Mouse (Mus musculus) forebrain, postnatal 0 days (tissue): ENCODE measurements around the gene Tnfaip8l3. TPM values are rescaled to one million over a fixed set of nuclear protein-coding genes. Genes with fewer than 3 reads are reported as not detected.
"Not testable (repeated sequence)": the region's sequence is repeated elsewhere in the genome, so short reads cannot be mapped to it uniquely, and the experiment has no call there.

ENCODE experiments used
- ATAC-seq: fragments of 200-750 bp; cut with Nextera tagmentation; 2 replicates; pipeline ENCODE4 v1.8.0; 2017; ENCODE audit warnings: mild to moderate bottlenecking, moderate library complexity
- DNase-seq: peaks from one replicate; pipeline ENCODE4 v3.0.0-alpha.2; 2015
- H3K27ac ChIP-seq: fragments of 300-500 bp; sonication (generic); 2 replicates; pipeline ENCODE4 v1.5.1; 2014; ENCODE audit warnings: low read depth, mild to moderate bottlenecking, antibody characterized with exemption, low read length, moderate library complexity, mixed read lengths
- H3K27me3 ChIP-seq: fragments of 300-500 bp; sonication (generic); 2 replicates; pipeline ENCODE4 v1.6.1; 2014; ENCODE audit warnings: mild to moderate bottlenecking, low read length, mixed read lengths; ENCODE audit not compliant: insufficient read depth
- H3K36me3 ChIP-seq: fragments of 300-500 bp; sonication (generic); 2 replicates; pipeline ENCODE4 v1.6.1; 2014; ENCODE audit warnings: mild to moderate bottlenecking, moderate library complexity; ENCODE audit not compliant: insufficient read depth
- H3K4me1 ChIP-seq: fragments of 300-500 bp; sonication (generic); 2 replicates; pipeline ENCODE4 v1.6.1; 2014; ENCODE audit warnings: antibody characterized with exemption; ENCODE audit not compliant: insufficient read depth
- H3K4me2 ChIP-seq: fragments of 300-500 bp; sonication (generic); 2 replicates; pipeline ENCODE4 v1.6.1; 2014; ENCODE audit warnings: low read depth, mild to moderate bottlenecking, moderate library complexity
- H3K4me3 ChIP-seq: fragments of 300-500 bp; sonication (generic); 2 replicates; pipeline ENCODE4 v1.5.1; 2014; ENCODE audit warnings: low read depth, low read length, mixed read lengths
- H3K9ac ChIP-seq: fragments of 300-500 bp; sonication (generic); 2 replicates; pipeline ENCODE4 v1.6.1; 2014; ENCODE audit warnings: mild to moderate bottlenecking
- H3K9me3 ChIP-seq: fragments of 300-500 bp; sonication (generic); 2 replicates; pipeline ENCODE4 v1.6.1; 2016; ENCODE audit warnings: low read length
- CTCF ChIP-seq: sonication (generic); IDR thresholded peaks from 2 replicates; pipeline ENCODE4 v1.5.1; 2016; ENCODE audit warnings: antibody characterized with exemption, control low read depth, low read depth
- WGBS: fragments of 180-500 bp; shearing (Covaris S2); extraction: QIAGEN DNeasy Blood & Tissue Kit; methylation state at CpG from one replicate; pipeline ENCODE4 v1.1.7; 2014; 5-methylcytosine and 5-hydroxymethylcytosine counted together
- polyA plus RNA-seq: library from polyadenylated mRNA; unstranded; fragments of >200 nt; fragmentation: Nextera tagmentation; extraction: Ambion mirVana; gene quantifications from 2 replicates; pipeline ENCODE4 v1.2.1, GENCODE M21; 2015
- total RNA-seq: library from RNA; depleted of rRNA; stranded (reverse); fragments of >200 nt; gene quantifications from 2 replicates; pipeline ENCODE4 v1.2.3, GENCODE M21; 2014

Tnfaip8l3 gene
- total and polyA plus RNA-seq, 2 experiments from 2014 or later: 0.71 to 2.2 TPM

GRCm38 (mm10) chr9:53994528-53994927 is 73.7 kb downstream of the Tnfaip8l3 start:
- WGBS: 71% methylated on average over 1 of the region's 1 CpGs
- peak; percentile 35 for TF ChIP-seq CTCF
- no peaks in the 10 kb centered on the region for H3K9me3 ChIP-seq

GRCm38 (mm10) chr9:53992567-53992966 is 75.6 kb downstream of the Tnfaip8l3 start:
- not testable (repeated sequence) for H3K27me3 ChIP-seq, H3K36me3 ChIP-seq, H3K4me1 ChIP-seq, H3K9me3 ChIP-seq, H3K4me2 ChIP-seq, H3K9ac ChIP-seq, ATAC-seq, H3K4me3 ChIP-seq, H3K27ac ChIP-seq, DNase-seq

More at GRCm38 (mm10) chr9:53994528-53994927, 73.7 kb downstream of the Tnfaip8l3 start:
- Histone ChIP-seq H3K36me3 (no peaks in the 10 kb centered on the region), H3K4me3 (no peak overlapping the region), H3K27ac (no peak overlapping the region), H3K4me2 (no peak overlapping the region), H3K27me3 (no peaks in the 10 kb centered on the region), H3K4me1 (no peaks in the 10 kb centered on the region), H3K9ac (no peak overlapping the region)
- no peak for DNase-seq
- no peak for ATAC-seq

- peak; percentile 91 for ATAC-seq
- Histone ChIP-seq H3K4me1 (no peaks in the 10 kb centered on the region), H3K4me3 (no peak overlapping the region), H3K36me3 (no peaks in the 10 kb centered on the region), H3K27me3 (no peaks in the 10 kb centered on the region), H3K9ac (no peak overlapping the region), H3K4me2 (no peak overlapping the region), H3K27ac (no peak overlapping the region), H3K9me3 (no peaks in the 10 kb centered on the region)
- DNase-seq: peak; percentile 89
- WGBS: 3% methylated on average over 3 of the region's 3 CpGs
- peak; percentile 96 for TF ChIP-seq CTCF
These were observed 77.3 kb downstream of the Tnfaip8l3 start for GRCm38 (mm10) chr9:53990921-53991320.

GRCm38 (mm10) chr9:53986972-53987371 is 81.2 kb downstream of the Tnfaip8l3 start:
- peak; percentile 80 for ATAC-seq

GRCm38 (mm10) chr9:53984868-53985267 is 83.3 kb downstream of the Tnfaip8l3 start:
- TF ChIP-seq CTCF: peak; percentile 83
- 29% methylated on average over 9 of the region's 9 CpGs for WGBS
- Histone ChIP-seq H3K9ac (no peak overlapping the region), H3K36me3 (no peaks in the 10 kb centered on the region), H3K4me3 (no peak overlapping the region), H3K4me2 (no peak overlapping the region), H3K4me1 (no peaks in the 10 kb centered on the region), H3K27ac (no peak overlapping the region), H3K27me3 (no peaks in the 10 kb centered on the region), H3K9me3 (no peaks in the 10 kb centered on the region)
- ATAC-seq (peak; percentile 59; the same call in 1 of the 2 replicates), DNase-seq (peak; percentile 68)

More at GRCm38 (mm10) chr9:53986972-53987371, 81.2 kb downstream of the Tnfaip8l3 start:
- TF ChIP-seq CTCF: peak; percentile 94
- Histone ChIP-seq H3K4me1 (no peaks in the 10 kb centered on the region), H3K27me3 (no peaks in the 10 kb centered on the region), H3K9ac (no peak overlapping the region), H3K9me3 (no peaks in the 10 kb centered on the region), H3K36me3 (no peaks in the 10 kb centered on the region), H3K27ac (no peak overlapping the region), H3K4me2 (no peak overlapping the region), H3K4me3 (no peak overlapping the region)
- peak; percentile 83 for DNase-seq
- WGBS: 30% methylated on average over 3 of the region's 3 CpGs

GRCm38 (mm10) chr9:53975122-53975518 is 93.1 kb downstream of the Tnfaip8l3 start, which contains the start of gene Elmod1:
Elmod1 (minus strand) TSS chr9:53975301.
- peak within 1 kb of the TSS; percentile 71 for H3K4me2 ChIP-seq
- peaks cover 9% of the 10 kb centered on the region for H3K4me1 ChIP-seq
- H3K27me3 ChIP-seq: no peaks in the 10 kb centered on the region
- H3K9ac ChIP-seq: peak within 1 kb of the TSS; percentile 95
- peak within 1 kb of the TSS; percentile 97 for H3K27ac ChIP-seq
- ATAC-seq (peak; percentile 92), DNase-seq (peak; percentile 82)
- 4% methylated on average over 36 of the region's 36 CpGs for WGBS
- no peaks in the 10 kb centered on the region for H3K36me3 ChIP-seq
- H3K4me3 ChIP-seq: peak within 1 kb of the TSS; percentile 81
- no peaks in the 10 kb centered on the region for H3K9me3 ChIP-seq
- TF ChIP-seq CTCF: peak; percentile 69

- H3K36me3 ChIP-seq: no peaks in the 10 kb centered on the region
- ATAC-seq (peak; percentile 70), DNase-seq (peak; percentile 73)
- TF ChIP-seq CTCF: no peak
- no peaks in the 10 kb centered on the region for H3K9me3 ChIP-seq
- WGBS: under 1% methylated on average over 42 of the region's 42 CpGs
- H3K9ac ChIP-seq: peak overlapping the region; percentile 95
- H3K27me3 ChIP-seq: no peaks in the 10 kb centered on the region
- peak overlapping the region; percentile 97 for H3K27ac ChIP-seq
- H3K4me2 ChIP-seq: peak overlapping the region; percentile 71
- H3K4me3 ChIP-seq: peak overlapping the region; percentile 81
- H3K4me1 ChIP-seq: peaks cover 9% of the 10 kb centered on the region
These were observed 93.7 kb downstream of the Tnfaip8l3 start for GRCm38 (mm10) chr9:53974328-53975121.
